Mouse (Mus musculus): ENCODE measurements at regions not wholly inside any gene's neighbourhood (a gene's known extent, or its start where the extent isn't known, plus 50 kb on each side); places are given as distances from the start of the nearest gene placed in this dataset.

- TF ChIP-seq CTCF (conservative IDR thresholded peaks at IDR 0.05; ENCODE audit: low read length): no peak
- no peak for TF ChIP-seq POU5F1 (IDR thresholded peaks at IDR 0.05; ENCODE audit: borderline replicate concordance, low read length)
Measured at GRCm38 (mm10) chr6:105417551-105417950, 259.9 kb upstream of the Cntn4 start.

All from E14TG2a.4 (cell line).